Comparison of ENCODE assay signal across 23 mouse cellular contexts in genomic region chr14:122349761-122350160, GRCm38 (mm10).
DNase-seq lines count a peak whose midpoint lies in the region; ATAC-seq and TF ChIP-seq lines count a peak whose summit lies in the region.
"Had no signal": no experiment of that assay in that cellular context is flagged by ENCODE, and none has a peak within 500 bp of the region (broad histone marks: within the 10 kb centered on the region; RNA-seq: fewer than 3 reads in every experiment).

No protein-coding gene starts in this region.

- DNase-seq in forebrain, embryonic 14.5 days (ENCODE audit: low spot score) = peak; percentile 69
- DNase-seq in forebrain, postnatal 0 days = peak; percentile 51
- DNase-seq in brain, adult 2 months (ENCODE audit: low read depth, low spot score) = peak; percentile 76
- DNase-seq in brain, embryonic 14.5 days (ENCODE audit: low read depth) = peak; percentile 69
- DNase-seq: adrenal gland, adult 2 months; adrenal gland, postnatal 14 days; gastrocnemius, postnatal 10 days; gastrocnemius, postnatal 36 days; heart, adult 2 months; heart, postnatal 14 days; heart, postnatal 4 days; kidney, adult 18-20 months had no signal

- H3K4me2 ChIP-seq in forebrain, embryonic 14.5 days (ENCODE audit: low read length) = no peak overlapping the region
- no peak overlapping the region for H3K4me2 ChIP-seq in forebrain, embryonic 13.5 days
- H3K4me2 ChIP-seq in forebrain, postnatal 0 days (ENCODE audit: low read depth) = no peak overlapping the region
- no peak overlapping the region for H3K4me2 ChIP-seq in forebrain, embryonic 12.5 days
- H3K4me2 ChIP-seq: embryonic facial prominence, embryonic 12.5 days; embryonic facial prominence, embryonic 15.5 days; heart, embryonic 13.5 days; hindbrain, embryonic 14.5 days had no signal

- no peaks in the 10 kb centered on the region; the same call in 1 of the 2 replicates for H3K27me3 ChIP-seq in forebrain, embryonic 14.5 days (replicated peaks; ENCODE audit: control insufficient read depth, insufficient read depth, low read length)
- H3K27me3 ChIP-seq in forebrain, embryonic 13.5 days = 0 out of 2 replicates have a peak, but pooled peaks cover 2% of the 10 kb centered on the region
- 0 out of 2 replicates have a peak, but pooled peaks cover 3% of the 10 kb centered on the region for H3K27me3 ChIP-seq in forebrain, postnatal 0 days (ENCODE audit: insufficient read depth, low read length)
- H3K27me3 ChIP-seq in forebrain, embryonic 12.5 days = peaks cover 6% of the 10 kb centered on the region; the same call in 1 of the 2 replicates
- H3K27me3 ChIP-seq: embryonic facial prominence, embryonic 12.5 days; embryonic facial prominence, embryonic 15.5 days; heart, embryonic 13.5 days had no signal

- 80% methylated on average over 4 of the region's 4 CpGs for WGBS in forebrain, embryonic 14.5 days
- 80% methylated on average over 4 of the region's 4 CpGs for WGBS in forebrain, embryonic 13.5 days
- 59% methylated on average over 4 of the region's 4 CpGs for WGBS in forebrain, postnatal 0 days
- WGBS in forebrain, embryonic 12.5 days = 96% methylated on average over 4 of the region's 4 CpGs

- peaks cover 3% of the 10 kb centered on the region; the same call in 1 of the 2 replicates for H3K4me1 ChIP-seq in forebrain, embryonic 14.5 days (ENCODE audit: control insufficient read depth, insufficient read depth, low read length)
- peaks cover 14% of the 10 kb centered on the region; the same call in 1 of the 2 replicates for H3K4me1 ChIP-seq in forebrain, embryonic 13.5 days
- H3K4me1 ChIP-seq in forebrain, postnatal 0 days (ENCODE audit: insufficient read depth) = peaks cover 5% of the 10 kb centered on the region; the same call in 1 of the 2 replicates
- peaks cover 4% of the 10 kb centered on the region for H3K4me1 ChIP-seq in forebrain, embryonic 12.5 days
- H3K4me1 ChIP-seq: embryonic facial prominence, embryonic 12.5 days; embryonic facial prominence, embryonic 15.5 days; heart, embryonic 10.5 days; heart, embryonic 13.5 days had no signal

- no peak for TF ChIP-seq POLR2A in brain, embryonic 14.5 days (IDR thresholded peaks at IDR 0.05; ENCODE audit: borderline replicate concordance, extremely low read depth, insufficient read depth, insufficient read length, poor library complexity, severe bottlenecking)

- ATAC-seq in forebrain, embryonic 14.5 days = no peak
- no peak; the same call in 1 of the 2 replicates for ATAC-seq in forebrain, embryonic 13.5 days
- ATAC-seq in forebrain, postnatal 0 days = peak; percentile 40; the same call in 1 of the 2 replicates
- ATAC-seq in forebrain, embryonic 12.5 days (ENCODE audit: low FRiP score) = no peak
- ATAC-seq: CD4-positive, CD25-positive, alpha-beta regulatory T cell, adult 4 months; hindbrain, postnatal 0 days; inflammation-experienced regulatory T-cells, adult 6 months; intestine, embryonic 16.5 days had no signal

- no peak for TF ChIP-seq CTCF in forebrain, postnatal 0 days (IDR thresholded peaks at IDR 0.05; ENCODE audit: low read depth)
- no peak for TF ChIP-seq CTCF in brain, embryonic 14.5 days (IDR thresholded peaks at IDR 0.05; ENCODE audit: borderline replicate concordance, extremely low read depth, insufficient read depth, insufficient read length)

- H3K27ac ChIP-seq in forebrain, embryonic 14.5 days (ENCODE audit: low read depth, low read length) = no peak overlapping the region
- no peak overlapping the region for H3K27ac ChIP-seq in forebrain, embryonic 13.5 days
- no peak overlapping the region for H3K27ac ChIP-seq in forebrain, postnatal 0 days (ENCODE audit: low read depth, low read length)
- H3K27ac ChIP-seq in forebrain, embryonic 12.5 days = no peak overlapping the region
- H3K27ac ChIP-seq: embryonic facial prominence, embryonic 12.5 days; embryonic facial prominence, embryonic 15.5 days; heart, adult 2 months; heart, embryonic 10.5 days; heart, embryonic 13.5 days; hindbrain, embryonic 14.5 days had no signal

- no peak overlapping the region for H3K4me3 ChIP-seq in forebrain, embryonic 14.5 days (ENCODE audit: low read depth, low read length)
- H3K4me3 ChIP-seq in forebrain, embryonic 13.5 days = no peak overlapping the region
- H3K4me3 ChIP-seq in forebrain, postnatal 0 days (ENCODE audit: low read depth, low read length) = no peak overlapping the region
- no peak overlapping the region for H3K4me3 ChIP-seq in forebrain, embryonic 12.5 days (replicated peaks)
- H3K4me3 ChIP-seq: embryonic facial prominence, embryonic 12.5 days; embryonic facial prominence, embryonic 15.5 days; heart, adult 2 months; heart, embryonic 10.5 days; heart, embryonic 13.5 days had no signal

- H3K36me3 ChIP-seq in forebrain, embryonic 14.5 days (ENCODE audit: control insufficient read depth, insufficient read depth, low read length) = no peaks in the 10 kb centered on the region
- H3K36me3 ChIP-seq in forebrain, embryonic 13.5 days (ENCODE audit: poor library complexity, severe bottlenecking) = no peaks in the 10 kb centered on the region
- no peaks in the 10 kb centered on the region for H3K36me3 ChIP-seq in forebrain, postnatal 0 days (ENCODE audit: insufficient read depth)
- no peaks in the 10 kb centered on the region for H3K36me3 ChIP-seq in forebrain, embryonic 12.5 days (replicated peaks)
- H3K36me3 ChIP-seq: embryonic facial prominence, embryonic 12.5 days; embryonic facial prominence, embryonic 15.5 days; heart, embryonic 10.5 days; heart, embryonic 13.5 days had no signal

- no peak overlapping the region for H3K9ac ChIP-seq in forebrain, embryonic 14.5 days (ENCODE audit: low read length)
- H3K9ac ChIP-seq in forebrain, embryonic 13.5 days = no peak overlapping the region
- no peak overlapping the region for H3K9ac ChIP-seq in forebrain, postnatal 0 days
- H3K9ac ChIP-seq in forebrain, embryonic 12.5 days = no peak overlapping the region
- H3K9ac ChIP-seq: embryonic facial prominence, embryonic 12.5 days; embryonic facial prominence, embryonic 15.5 days; heart, embryonic 13.5 days; hindbrain, embryonic 14.5 days had no signal

- H3K9me3 ChIP-seq in forebrain, embryonic 14.5 days (replicated peaks; ENCODE audit: control insufficient read depth, low read length) = no peaks in the 10 kb centered on the region
- H3K9me3 ChIP-seq in forebrain, embryonic 13.5 days (replicated peaks) = no peaks in the 10 kb centered on the region
- no peaks in the 10 kb centered on the region for H3K9me3 ChIP-seq in forebrain, postnatal 0 days (ENCODE audit: low read length)
- H3K9me3 ChIP-seq in forebrain, embryonic 12.5 days = no peaks in the 10 kb centered on the region
- H3K9me3 ChIP-seq: embryonic facial prominence, embryonic 12.5 days; embryonic facial prominence, embryonic 15.5 days; heart, embryonic 10.5 days; heart, embryonic 13.5 days had no signal
